Mouse (Mus musculus) left cerebral cortex, postnatal 14 days (tissue): ENCODE data around the gene Olfr1281. TPM values are rescaled to one million over a fixed set of nuclear protein-coding genes. Genes with fewer than 3 reads are reported as not detected.
"Not testable (repeated sequence)": the region's sequence is repeated elsewhere in the genome, so short reads cannot be mapped to it uniquely, and the experiment has no call there.

ENCODE experiments used
- DNase-seq, 2 experiments: peaks; one replicate each; pipeline ENCODE4 v3.0.0; 2021 to 2022; ENCODE audit warnings: low spot score in 2 of 2, mixed read lengths in 1 of 2
- intact Hi-C: fragments of 180-260 bp; cut with DNase I; formaldehyde crosslinking; loops from one replicate; pipeline ENCODE4 v1.15.1; 2025
- long read RNA-seq, 2 experiments: library from polyadenylated mRNA; stranded (forward); transcript quantifications; one replicate each; pipeline ENCODE4 v2.0.0; 2021
- total RNA-seq, 2 experiments: library from RNA; stranded (reverse); gene quantifications; 2 replicates each; pipeline ENCODE4 v1.2.3; 2021

Gene Olfr1281
- total RNA-seq, result not detected
- long read RNA-seq, experiment 1, result 0 reads
- long read RNA-seq, experiment 2, result 0 reads

GRCm38 (mm10) chr2:111326220-111326619 lies at the start of gene Olfr1281:
Olfr1281 (plus strand) TSS chr2:111326520.
- DNase-seq, result no peak
- intact Hi-C loops, result no loop called here

GRCm38 (mm10) chr2:111289836-111290235 lies 36.5 kb upstream of the Olfr1281 start, which contains the start of gene Olfr1278:
Olfr1278 (plus strand) TSS chr2:111290136.
- DNase-seq, result no peak
- intact Hi-C loops, result no loop called here

GRCm38 (mm10) chr2:111298541-111298940 lies 27.8 kb upstream of the Olfr1281 start:
- intact Hi-C loops, result no loop called here
- DNase-seq, result no peak

GRCm38 (mm10) chr2:111300374-111300773 lies 25.9 kb upstream of the Olfr1281 start, which contains the start of gene Olfr1279:
Olfr1279 (plus strand) TSS chr2:111300635.
- intact Hi-C loops, result no loop called here

GRCm38 (mm10) chr2:111313717-111314116 lies 12.6 kb upstream of the Olfr1281 start, which contains the start of gene Olfr1280:
Olfr1280 (plus strand) TSS chr2:111314017.
- intact Hi-C loops, result no loop called here
- DNase-seq, result no peak

More at GRCm38 (mm10) chr2:111300374-111300773, 25.9 kb upstream of the Olfr1281 start, which contains the start of gene Olfr1279:
- no peak for DNase-seq

- DNase-seq, intact Hi-C loops: not testable (repeated sequence)
Measured at GRCm38 (mm10) chr2:111333721-111334120, 7.4 kb downstream of the Olfr1281 start.

GRCm38 (mm10) chr2:111335976-111336375 lies 9.7 kb downstream of the Olfr1281 start, which contains the start of gene Olfr1282:
Olfr1282 (minus strand) TSS chr2:111336076.
- no peak for DNase-seq
- intact Hi-C loops, result no loop called here

- no peak for DNase-seq
- intact Hi-C loops, result no loop called here
Measured at GRCm38 (mm10) chr2:111366490-111366889, 40.2 kb downstream of the Olfr1281 start, which contains the start of gene Olfr1283. Olfr1283 (plus strand) TSS chr2:111366790.

- DNase-seq, result no peak
- intact Hi-C loops, result no loop called here
Measured at GRCm38 (mm10) chr2:111375222-111375621, 48.9 kb downstream of the Olfr1281 start, which contains the start of gene Olfr1284. Olfr1284 (plus strand) TSS chr2:111375522.

Other genes with a start within 250 kb of the Olfr1281 start
- gene Gm13941, start 220.5 kb upstream of the Olfr1281 start, total RNA-seq, result not detected
- not detected for gene Gm15130, start 173.6 kb upstream of the Olfr1281 start, total RNA-seq
- gene 4930430A15Rik, start 96.9 kb upstream of the Olfr1281 start, total RNA-seq, result not detected
- gene Olfr1275, start 91.2 kb upstream of the Olfr1281 start, total RNA-seq, result not detected
- not detected for gene Olfr1276, start 72.0 kb upstream of the Olfr1281 start, total RNA-seq
- not detected for gene Olfr1277, start 52.4 kb upstream of the Olfr1281 start, total RNA-seq
- not detected for gene Olfr1278, start 36.4 kb upstream of the Olfr1281 start, total RNA-seq
- not detected for gene Olfr1279, start 25.9 kb upstream of the Olfr1281 start, total RNA-seq
- not detected for gene Olfr1280, start 12.5 kb upstream of the Olfr1281 start, total RNA-seq
- gene Olfr1282, start 9.6 kb downstream of the Olfr1281 start, total RNA-seq, result not detected
- gene Olfr1283, start 40.3 kb downstream of the Olfr1281 start, total RNA-seq, result not detected
- not detected for gene Olfr1284, start 49.0 kb downstream of the Olfr1281 start, total RNA-seq
- gene Olfr1286, start 96.6 kb downstream of the Olfr1281 start, total RNA-seq, result not detected
- gene Olfr1287, start 122.6 kb downstream of the Olfr1281 start, total RNA-seq, result not detected
- gene Olfr1288, start 147.6 kb downstream of the Olfr1281 start, total RNA-seq, result not detected
- not detected for gene Olfr1289, start 154.3 kb downstream of the Olfr1281 start, total RNA-seq
- not detected for gene Olfr1290, start 167.3 kb downstream of the Olfr1281 start, total RNA-seq
- gene Olfr1291-ps1, start 170.7 kb downstream of the Olfr1281 start, total RNA-seq, result not detected
- gene Olfr1293-ps, start 198.7 kb downstream of the Olfr1281 start, total RNA-seq, result not detected
- gene Olfr1294, start 213.8 kb downstream of the Olfr1281 start, total RNA-seq, result not detected
- not detected for gene Olfr1295, start 243.2 kb downstream of the Olfr1281 start, total RNA-seq